Mouse (Mus musculus) telencephalon, adult 2 months (tissue): Measurements from ENCODE around the gene Rasal3.

Experiments
- DNase-seq: peaks from one replicate; pipeline ENCODE4 v3.0.0-alpha.2; 2011; ENCODE audit warnings: low read depth, low spot score

Rasal3 gene

DNA sequence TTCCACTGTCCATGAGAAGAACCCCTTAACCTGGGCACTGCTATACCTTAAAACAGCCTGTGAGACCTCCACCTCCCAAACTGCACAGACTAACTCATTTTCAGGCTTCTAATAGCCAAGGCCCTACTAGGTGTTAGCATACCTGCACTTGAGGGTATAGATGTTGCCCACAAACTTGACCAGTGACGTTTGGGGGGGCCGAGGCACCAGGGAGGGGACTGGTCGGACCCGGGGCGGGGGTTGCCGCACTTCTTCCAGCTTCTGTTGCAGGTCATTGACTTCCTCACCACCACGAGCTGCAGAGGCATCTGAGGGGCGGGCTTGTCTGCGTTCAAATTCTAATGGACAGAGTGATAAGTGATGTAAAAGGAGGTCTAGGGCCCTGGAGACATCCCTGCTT, 47.1 kb downstream of the Rasal3 start:
- no peak for DNase-seq

DNA sequence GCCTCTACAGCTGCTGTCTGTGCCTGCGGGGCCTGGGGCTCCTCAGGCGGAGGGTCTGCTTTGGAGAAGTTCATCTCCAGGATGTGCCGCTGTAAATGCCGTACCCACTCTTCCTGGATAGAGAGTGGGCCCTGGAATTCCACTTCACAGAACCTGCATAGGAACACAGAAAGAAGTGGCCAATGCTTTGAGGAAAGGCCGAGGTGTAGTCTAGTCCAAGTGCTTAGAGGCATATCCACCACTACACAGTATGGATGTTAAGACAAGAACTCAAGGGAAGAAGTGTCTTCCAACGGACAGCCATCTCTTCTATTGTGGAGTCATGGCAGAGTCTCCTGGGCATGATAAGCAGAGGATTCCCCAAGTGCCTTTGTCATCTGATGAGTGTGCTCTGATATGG, 48.4 kb downstream of the Rasal3 start:
- DNase-seq, result no peak

DNA sequence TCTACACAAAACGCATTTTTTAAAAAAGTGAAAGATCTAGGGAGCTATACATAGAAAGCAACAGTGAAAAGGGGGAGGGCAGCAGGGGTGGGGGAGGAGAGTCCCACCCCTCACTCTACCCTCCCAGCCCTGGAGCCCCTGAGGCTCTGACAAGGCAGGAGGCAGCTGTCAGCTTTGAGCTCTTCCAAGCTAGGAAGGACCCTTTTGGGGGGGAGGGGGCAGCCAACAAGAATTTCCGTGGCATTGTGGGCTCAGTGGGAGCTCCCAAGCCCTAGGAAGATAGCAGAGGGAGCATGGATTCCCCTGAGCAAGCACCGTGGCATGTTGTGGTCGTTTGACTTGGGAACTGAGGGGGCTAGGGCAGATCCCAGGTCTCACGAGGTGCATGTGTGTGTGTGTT, 49.2 kb downstream of the Rasal3 start:
- DNase-seq, result no peak

DNA sequence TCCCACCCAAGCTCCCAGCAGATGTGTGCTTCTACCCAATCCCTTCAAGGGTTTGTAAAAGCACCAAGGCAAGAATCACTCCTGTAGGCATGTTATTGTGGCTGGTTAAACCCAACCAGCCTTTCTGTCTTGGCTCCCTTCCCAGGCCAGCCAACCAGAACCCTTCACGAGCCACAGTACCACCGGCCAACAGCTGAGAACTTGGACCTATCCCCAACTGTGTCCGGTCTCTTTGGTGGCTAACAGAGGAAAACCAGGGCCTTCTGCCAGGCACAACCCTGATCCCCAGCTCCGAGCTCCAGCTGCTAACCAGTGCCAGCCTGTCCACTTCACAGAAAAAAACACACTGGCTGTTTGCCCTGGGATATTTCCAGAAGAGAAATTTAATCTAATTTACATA, 49.7 kb downstream of the Rasal3 start:
- peak; percentile 59 for DNase-seq

DNA sequence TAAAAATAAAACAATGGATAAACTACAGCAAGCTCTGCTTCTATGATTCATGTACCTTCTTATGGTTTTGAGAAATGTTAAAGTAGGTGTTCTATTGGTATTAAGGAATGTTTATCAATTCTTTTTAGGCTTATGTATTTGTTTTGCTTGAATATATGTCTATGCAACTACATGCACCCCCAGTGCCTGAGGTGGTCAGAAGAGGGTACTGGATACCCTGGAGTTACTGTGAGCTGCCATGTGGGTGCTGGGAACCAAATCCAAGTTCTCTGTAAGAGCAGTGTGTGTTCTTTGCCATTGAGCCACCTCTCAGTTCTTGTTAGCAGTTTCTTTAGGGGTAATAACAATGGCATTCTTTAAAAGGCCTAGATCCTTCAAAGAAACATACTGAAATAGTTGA, 51.7 kb downstream of the Rasal3 start:
- no peak for DNase-seq

DNA sequence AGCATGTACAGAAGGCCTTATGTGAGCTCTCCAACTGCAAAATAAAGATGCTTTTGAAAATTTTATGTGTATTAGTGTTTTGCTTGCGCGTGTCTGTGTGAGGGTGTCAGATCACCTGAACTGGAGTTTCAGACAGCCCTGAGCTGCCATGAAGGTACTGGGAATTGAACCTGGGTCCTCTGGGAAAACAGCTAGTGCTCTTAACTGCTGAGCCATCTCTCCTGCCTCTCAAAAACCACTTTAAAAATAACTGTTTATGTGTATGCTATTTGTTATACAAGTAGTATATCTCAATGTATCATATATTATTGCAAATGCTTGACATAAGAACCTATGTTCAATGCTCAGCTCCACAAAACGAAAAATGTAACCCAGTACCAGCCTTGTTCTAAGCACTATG, 52.1 kb downstream of the Rasal3 start:
- DNase-seq, result no peak

DNA sequence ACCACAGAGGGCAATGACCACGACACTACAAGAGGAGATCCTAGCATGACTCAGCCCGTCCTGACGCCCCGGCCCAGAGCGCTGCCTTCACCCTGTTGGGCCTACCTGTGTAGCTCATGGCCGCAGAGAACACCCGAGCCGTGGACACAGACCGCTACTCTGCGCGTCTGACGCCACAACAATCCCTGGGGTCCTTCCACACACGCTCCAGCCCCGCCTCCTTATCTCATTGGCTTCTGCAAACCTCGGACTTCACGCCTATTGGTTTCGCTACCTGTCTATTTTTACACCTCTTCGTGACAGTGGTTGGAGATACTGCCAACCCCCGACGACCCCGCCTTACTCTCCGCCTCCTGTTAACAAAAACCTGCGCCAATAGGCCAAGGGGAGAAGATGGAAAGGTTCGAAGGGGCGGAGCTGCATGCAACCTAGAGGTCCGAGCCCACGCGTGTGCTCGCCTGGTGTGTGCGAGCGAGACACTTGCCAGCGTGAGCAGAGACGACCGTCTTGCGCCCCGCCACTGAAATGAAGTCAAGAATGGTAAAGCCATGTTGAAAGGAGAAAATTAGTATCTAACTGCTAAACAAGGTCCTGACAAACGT, 52.9 kb downstream of the Rasal3 start, which contains the start of gene Akap8l:
Akap8l (minus strand) TSS at position 226 of the 602 bp plus-strand sequence.
- peak; percentile 99 for DNase-seq

DNA sequence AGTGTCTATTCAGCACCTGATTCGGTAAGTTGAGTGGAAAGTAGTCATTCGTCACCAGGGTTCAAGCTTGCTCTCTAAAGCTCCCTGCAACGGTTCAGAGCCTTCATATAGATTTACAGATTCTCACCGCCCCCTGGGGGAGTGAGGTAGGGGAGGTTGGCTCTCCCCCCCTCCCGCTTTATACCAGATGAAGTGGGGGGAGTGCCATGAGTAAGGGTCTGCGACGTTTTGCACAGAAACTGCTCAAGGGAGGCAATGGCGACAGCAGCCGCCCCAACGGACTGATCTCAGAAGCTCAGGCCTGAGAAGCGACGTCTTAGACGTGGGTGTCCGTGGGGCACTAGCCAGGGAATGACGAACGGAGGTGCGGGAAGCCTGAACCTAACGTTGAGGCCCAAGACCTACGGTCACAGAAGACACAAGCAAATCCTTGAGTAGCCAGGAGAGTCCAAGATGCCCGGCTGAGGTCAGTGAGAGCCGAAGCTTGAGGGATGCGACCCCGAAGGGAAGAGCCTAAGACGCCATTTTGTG, 53.5 kb downstream of the Rasal3 start:
- DNase-seq, result peak; percentile 36

DNA sequence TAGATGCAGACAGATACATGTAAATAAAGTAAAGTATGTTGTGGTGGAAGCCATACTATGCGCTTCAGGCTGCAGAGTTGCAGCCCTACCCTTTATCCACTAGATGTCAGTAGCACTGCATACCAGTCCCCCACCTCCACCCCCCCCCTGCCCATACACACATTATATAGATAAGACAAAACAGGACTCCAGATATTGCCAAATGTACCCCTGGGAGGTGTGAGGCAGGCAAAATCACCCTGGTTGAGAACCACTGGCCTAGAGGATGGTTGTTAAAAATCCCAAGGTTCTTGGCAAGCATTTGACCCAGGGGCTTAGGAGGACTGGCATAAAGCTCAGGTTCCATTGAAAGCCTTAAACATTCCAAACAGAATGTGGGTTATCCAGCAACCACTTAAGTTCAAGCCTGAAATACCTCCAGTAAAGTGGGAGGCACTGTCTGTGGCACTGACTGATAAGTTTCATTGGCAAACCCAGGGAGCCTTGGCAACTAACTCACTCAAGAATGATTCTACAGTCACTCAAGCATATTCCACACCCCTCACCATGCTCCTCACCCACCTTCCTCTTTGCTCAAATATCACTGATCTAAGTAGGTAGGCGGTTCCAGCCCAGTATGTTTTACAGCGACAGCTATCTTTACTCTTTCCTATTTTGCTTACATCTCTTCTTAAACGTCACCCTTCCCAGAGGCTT, 54.2 kb downstream of the Rasal3 start:
- DNase-seq, result peak; percentile 71

DNA sequence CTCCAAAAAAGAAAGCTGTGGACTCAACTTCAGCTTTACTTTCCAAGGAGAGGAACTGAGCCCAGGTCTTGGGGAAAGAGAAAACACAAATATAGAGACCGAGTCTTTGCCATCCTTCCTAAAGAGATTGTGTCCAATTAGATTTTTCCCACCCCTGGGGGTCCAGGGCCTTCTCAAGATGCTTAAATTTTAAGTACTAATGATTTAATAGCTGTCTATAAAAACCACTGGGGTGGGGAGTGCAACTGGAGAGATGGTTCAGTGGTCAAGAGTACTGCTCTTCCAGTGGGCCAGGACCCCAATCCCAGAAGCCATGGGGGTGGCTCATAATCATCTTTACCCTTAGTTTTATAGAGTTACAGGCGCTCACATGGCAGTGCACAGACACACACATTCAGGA, 55.0 kb downstream of the Rasal3 start:
- DNase-seq, result no peak

DNA sequence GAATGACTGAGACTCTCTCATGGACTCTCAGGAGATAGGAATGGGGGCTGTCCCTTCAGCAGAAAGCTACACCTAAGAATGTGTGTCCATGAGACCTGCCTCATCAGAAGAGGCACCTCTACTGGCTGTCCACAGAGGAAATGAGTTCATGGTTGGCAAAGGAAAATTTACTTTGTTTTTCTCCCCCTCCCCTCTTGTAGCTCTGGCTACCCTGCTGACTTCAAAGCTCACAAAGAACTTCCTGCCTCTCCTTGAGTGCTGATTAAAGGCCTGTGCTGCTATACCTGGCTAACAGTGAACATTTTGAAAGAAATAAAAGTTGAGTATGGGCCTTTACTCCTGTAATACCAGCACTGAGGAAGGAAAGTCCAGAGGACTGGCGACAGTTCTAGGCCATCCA, 62.3 kb downstream of the Rasal3 start:
- DNase-seq, result no peak
